Mouse (Mus musculus): ENCODE results near the gene Slc35e2.

DNA sequence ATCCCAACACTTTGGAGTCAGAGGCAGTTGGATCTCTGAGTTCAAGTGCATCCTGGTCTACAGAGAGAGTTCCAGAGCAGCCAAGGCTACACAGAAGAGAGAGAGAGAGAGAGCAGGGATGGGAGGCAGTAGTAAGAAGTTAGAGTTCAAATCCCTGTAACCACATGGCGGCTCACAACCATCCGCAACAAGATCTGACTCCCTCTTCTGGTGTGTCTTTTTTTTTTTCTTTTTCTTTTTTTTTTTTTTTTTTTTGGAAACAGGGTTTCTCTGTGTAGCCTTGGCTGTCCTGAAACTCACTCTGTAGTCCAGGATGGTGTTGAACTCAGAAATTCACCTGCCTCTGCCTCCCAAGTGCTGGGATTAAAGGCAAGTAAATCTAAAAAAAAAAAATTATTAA, 70.9 kb downstream of the Slc35e2 start:
- TF ChIP-seq CTCF (IDR thresholded peaks at IDR 0.05; ENCODE audit: low read depth, low read length) = no peak
- TF ChIP-seq GATA1 (IDR thresholded peaks at IDR 0.05; ENCODE audit: borderline replicate concordance, low read length) = no peak
- TF ChIP-seq GATA2 (IDR thresholded peaks at IDR 0.05; ENCODE audit: borderline replicate concordance, low read depth, low read length) = no peak
- no peak for TF ChIP-seq TAL1 (conservative IDR thresholded peaks at IDR 0.05; ENCODE audit: low read depth, low read length)
- no peak for TF ChIP-seq POLR2AphosphoS5 (IDR thresholded peaks at IDR 0.05; ENCODE audit: insufficient replicate concordance, low read depth, low read length)

All from G1E (cell line).